Mouse (Mus musculus) right cerebral cortex, adult 18-20 months (tissue): ENCODE results near the gene Vsnl1.
A peak's percentile ranks its signal among the peaks of the same experiment; 100 is the strongest.

Source experiments
- DNase-seq: peaks from one replicate; pipeline ENCODE4 v3.0.0; 2022; ENCODE audit warnings: mixed read lengths

Vsnl1 gene

GRCm38 (mm10) chr12:11379396-11379795 is 57.0 kb downstream of the Vsnl1 start:
- no peak for DNase-seq

- peak; percentile 74 for DNase-seq
These were observed 66.4 kb downstream of the Vsnl1 start for GRCm38 (mm10) chr12:11370056-11370455.

GRCm38 (mm10) chr12:11367099-11367765 is 69.2 kb downstream of the Vsnl1 start:
- DNase-seq, result no peak

GRCm38 (mm10) chr12:11364870-11365269 is 71.5 kb downstream of the Vsnl1 start:
- no peak for DNase-seq

GRCm38 (mm10) chr12:11362435-11362834 is 74.0 kb downstream of the Vsnl1 start:
- no peak for DNase-seq

GRCm38 (mm10) chr12:11350895-11351294 is 85.5 kb downstream of the Vsnl1 start:
- DNase-seq, result peak; percentile 80

- peak; percentile 59 for DNase-seq
These were observed 86.5 kb downstream of the Vsnl1 start for GRCm38 (mm10) chr12:11349870-11350269.

GRCm38 (mm10) chr12:11348423-11348822 is 88.0 kb downstream of the Vsnl1 start:
- peak; percentile 86 for DNase-seq

- no peak for DNase-seq
These were observed 90.5 kb downstream of the Vsnl1 start for GRCm38 (mm10) chr12:11345963-11346362.

GRCm38 (mm10) chr12:11342020-11342600 is 94.3 kb downstream of the Vsnl1 start:
- DNase-seq, result no peak

GRCm38 (mm10) chr12:11338251-11338650 is 98.2 kb downstream of the Vsnl1 start:
- DNase-seq, result no peak

- peak; percentile 45 for DNase-seq
These were observed 99.6 kb downstream of the Vsnl1 start for GRCm38 (mm10) chr12:11336845-11337244.

GRCm38 (mm10) chr12:11326483-11326882 is 109.9 kb downstream of the Vsnl1 start:
- no peak for DNase-seq

- DNase-seq, result no peak
These were observed 111.9 kb downstream of the Vsnl1 start for GRCm38 (mm10) chr12:11324480-11324879.

GRCm38 (mm10) chr12:11317671-11318070 is 118.7 kb downstream of the Vsnl1 start:
- no peak for DNase-seq

- DNase-seq, result no peak
These were observed 122.6 kb downstream of the Vsnl1 start for GRCm38 (mm10) chr12:11313840-11314239.

GRCm38 (mm10) chr12:11311106-11311505 is 125.3 kb downstream of the Vsnl1 start:
- DNase-seq, result no peak

- DNase-seq, result no peak
These were observed 129.4 kb downstream of the Vsnl1 start for GRCm38 (mm10) chr12:11306753-11307645.

- no peak for DNase-seq
These were observed 135.6 kb downstream of the Vsnl1 start for GRCm38 (mm10) chr12:11300858-11301257.

GRCm38 (mm10) chr12:11286382-11286781 is 150.0 kb downstream of the Vsnl1 start:
- no peak for DNase-seq

GRCm38 (mm10) chr12:11281584-11281983 is 154.8 kb downstream of the Vsnl1 start:
- no peak for DNase-seq

- DNase-seq, result no peak
These were observed 156.5 kb downstream of the Vsnl1 start for GRCm38 (mm10) chr12:11279886-11280285.

GRCm38 (mm10) chr12:11277207-11277606 is 159.2 kb downstream of the Vsnl1 start:
- no peak for DNase-seq

- DNase-seq, result no peak
These were observed 159.8 kb downstream of the Vsnl1 start for GRCm38 (mm10) chr12:11276632-11277031.
